Mouse (Mus musculus) right cerebral cortex, postnatal 4 days (tissue): Measurements from ENCODE around the gene Rhobtb1.
A peak's percentile ranks its signal among the peaks of the same experiment; 100 is the strongest.

Experiments used
- DNase-seq: peaks from one replicate; pipeline ENCODE4 v3.0.0-alpha.2; 2022

Rhobtb1 gene

GRCm38 (mm10) chr10:69165125-69165524, 13.9 kb downstream of the Rhobtb1 start:
- no peak for DNase-seq

DNA sequence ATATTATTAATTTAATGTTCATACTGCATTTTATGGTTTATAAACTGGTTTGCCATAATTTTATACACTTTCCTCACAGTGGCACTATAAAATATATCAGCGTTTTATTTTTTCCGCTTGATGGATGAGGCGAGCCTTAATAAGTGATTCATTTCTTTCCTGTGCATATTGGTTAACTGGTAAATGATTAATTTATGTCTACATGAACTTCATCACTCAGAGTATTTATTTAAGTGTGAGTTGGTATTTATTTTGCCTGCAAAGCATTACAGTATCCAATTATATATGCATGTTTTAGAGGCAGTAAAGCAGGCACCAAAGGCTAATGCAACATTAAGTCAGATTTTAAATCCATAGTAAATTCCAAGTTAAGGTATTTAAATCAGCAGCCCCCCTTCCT, 14.6 kb downstream of the Rhobtb1 start:
- no peak for DNase-seq

DNA sequence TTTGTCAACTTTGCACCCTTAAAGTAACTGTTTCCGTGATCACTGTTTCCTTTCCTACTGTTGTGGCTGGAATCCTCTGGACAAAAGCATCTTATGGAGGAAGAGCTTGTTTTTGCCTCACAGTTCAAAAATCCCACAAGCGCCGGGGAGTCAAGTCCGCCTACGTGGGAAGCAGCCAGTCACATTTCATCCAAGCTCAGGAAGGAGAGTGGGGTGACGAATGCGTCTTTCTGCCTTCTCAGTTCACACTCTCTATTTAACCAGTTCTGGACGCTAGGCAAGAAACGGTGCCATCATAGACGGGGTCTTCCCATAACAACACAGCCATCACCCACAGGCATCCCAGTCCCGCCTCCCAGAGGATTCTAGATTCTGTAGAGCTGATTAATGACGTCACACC, 15.3 kb downstream of the Rhobtb1 start:
- DNase-seq: no peak

DNA sequence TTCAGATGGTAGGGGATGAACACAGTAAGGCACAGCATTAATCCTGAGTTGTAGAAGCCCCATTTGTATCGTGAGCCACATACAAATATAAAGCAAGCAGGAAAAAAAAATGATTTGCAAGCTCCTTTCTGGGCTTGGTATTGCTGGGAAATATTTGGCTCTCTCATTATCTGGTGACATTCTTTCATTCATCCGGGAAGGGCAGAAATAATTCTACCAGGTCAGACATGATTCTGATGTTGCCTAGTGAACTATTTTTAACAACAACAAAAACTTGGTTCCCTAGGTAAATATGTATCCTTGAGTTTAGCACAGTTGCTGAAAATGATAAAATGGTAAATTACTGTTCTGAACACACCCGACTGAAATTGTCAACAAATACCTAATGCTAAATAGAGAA, 21.2 kb downstream of the Rhobtb1 start:
- no peak for DNase-seq

DNA sequence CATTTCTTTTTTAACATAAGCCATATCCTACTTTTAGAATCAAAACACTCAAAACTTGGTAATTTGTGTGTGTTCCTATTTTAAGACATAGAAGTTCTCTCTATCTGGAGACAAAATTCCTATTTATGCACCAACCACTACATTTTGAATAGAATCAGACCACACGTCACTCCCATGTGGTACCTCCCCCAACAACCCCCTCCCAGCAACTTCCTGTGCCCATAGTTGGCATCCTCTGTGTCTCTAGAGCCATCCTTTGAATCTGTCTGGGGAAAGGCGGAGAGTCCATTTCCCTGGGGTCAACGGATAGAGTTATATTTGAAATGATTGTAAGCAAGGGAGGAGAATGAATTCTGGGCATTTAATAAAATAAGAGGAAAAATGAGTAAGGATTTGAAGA, 24.9 kb downstream of the Rhobtb1 start:
- no peak for DNase-seq

DNA sequence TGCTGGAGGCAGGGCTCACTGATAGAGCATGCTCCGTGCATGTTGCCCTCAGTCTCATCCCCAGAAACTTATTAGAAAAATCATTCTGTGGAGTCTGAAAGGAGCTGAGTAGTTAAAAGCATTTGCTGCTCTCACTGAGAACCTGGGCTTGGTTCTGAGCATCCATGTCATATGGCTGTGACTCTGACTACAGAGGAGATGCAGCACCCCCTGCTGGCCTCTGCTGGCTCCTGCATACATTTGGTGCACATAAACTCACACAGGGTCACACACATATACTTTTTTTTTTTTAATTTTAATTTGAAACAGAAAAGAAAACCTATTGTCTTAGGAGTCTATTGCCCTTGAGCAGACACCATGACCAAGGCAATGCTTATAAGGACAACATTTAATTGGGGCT, 28.1 kb downstream of the Rhobtb1 start:
- no peak for DNase-seq

DNA sequence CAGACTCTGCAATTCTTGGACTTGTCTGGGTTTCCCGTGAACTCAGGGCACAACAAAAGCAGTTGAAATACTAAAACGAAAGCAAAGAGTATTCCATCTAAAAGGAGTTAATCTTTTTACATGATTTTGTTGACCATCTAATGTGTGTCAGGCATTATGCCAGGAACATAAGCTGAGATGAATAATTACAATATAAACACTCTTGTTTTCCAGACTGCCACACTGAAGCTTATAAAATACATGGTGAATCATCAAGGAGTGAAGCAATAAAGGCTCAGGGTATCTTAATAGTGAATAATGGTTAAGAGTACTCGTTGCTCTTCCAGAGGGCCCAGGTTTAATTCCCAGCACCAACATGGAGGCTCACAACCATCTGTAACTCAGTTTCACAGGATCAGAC, 29.8 kb downstream of the Rhobtb1 start:
- no peak for DNase-seq

DNA sequence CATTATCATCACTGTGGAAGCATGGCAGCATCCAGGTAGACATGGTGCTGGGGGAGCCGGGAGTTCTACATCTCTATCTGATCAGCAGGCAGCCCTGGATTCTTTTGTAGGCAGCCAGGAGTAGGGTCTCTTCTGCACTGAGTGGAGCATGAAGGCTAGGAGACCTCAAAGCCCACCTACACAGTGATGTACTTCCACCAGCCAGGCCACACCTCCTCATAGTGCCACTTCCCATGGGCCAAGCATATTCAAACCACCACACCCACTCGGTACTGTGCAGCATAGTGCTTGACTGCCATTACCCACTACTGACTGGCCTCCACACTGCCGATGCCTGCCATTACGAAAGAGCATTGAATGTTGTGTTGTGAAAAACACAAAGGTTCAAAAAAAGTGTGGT, 33.7 kb downstream of the Rhobtb1 start:
- no peak for DNase-seq

- no peak for DNase-seq
Measured at GRCm38 (mm10) chr10:69185431-69185830, 34.2 kb downstream of the Rhobtb1 start.

DNA sequence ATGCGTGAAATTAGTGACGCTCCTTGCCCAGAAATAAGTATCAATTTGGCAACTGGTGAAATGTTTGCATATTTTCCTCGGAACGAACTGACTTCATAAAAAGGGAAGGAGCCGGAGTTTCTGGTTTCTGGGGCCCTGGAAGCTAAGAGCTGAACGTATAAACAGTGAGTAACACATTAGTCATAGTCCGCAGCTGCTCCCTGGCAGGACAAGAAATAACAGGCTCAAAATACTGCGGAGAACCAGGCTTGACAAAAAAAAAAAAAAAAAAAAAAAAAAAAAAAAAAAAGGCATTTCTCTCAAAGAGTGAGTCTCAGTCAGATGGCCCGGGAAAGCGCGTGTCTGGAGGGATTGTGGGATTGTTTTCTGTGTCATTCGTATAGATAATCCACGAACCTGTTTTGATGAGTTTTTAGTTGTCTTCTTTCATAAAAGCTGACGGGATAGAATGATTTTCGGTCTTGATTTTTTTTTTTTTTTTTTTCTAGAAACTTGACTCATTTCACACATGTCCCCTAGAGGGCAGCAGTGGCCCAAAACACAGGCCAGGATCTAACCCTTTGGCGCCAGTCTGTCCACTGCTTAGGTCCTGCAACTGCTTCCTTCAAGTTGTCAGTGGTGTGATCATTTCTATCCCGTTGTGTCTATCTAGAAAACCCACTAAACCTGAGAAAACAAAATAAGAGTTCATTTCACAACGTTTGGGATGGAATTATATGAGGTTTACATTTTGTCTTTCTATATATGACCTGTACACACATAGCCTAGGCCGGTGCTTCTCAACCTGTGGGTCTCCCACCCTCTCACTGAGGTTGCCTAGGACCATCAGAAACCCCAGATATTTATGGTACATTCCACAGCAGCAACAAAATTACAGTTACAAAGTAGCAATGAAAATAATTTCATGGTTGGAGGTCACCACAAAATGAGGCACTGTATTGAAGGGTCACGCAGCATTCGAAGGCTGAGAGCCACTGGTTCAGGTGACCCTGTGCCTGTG, 35.0 kb downstream of the Rhobtb1 start:
- DNase-seq: peak; percentile 61

DNA sequence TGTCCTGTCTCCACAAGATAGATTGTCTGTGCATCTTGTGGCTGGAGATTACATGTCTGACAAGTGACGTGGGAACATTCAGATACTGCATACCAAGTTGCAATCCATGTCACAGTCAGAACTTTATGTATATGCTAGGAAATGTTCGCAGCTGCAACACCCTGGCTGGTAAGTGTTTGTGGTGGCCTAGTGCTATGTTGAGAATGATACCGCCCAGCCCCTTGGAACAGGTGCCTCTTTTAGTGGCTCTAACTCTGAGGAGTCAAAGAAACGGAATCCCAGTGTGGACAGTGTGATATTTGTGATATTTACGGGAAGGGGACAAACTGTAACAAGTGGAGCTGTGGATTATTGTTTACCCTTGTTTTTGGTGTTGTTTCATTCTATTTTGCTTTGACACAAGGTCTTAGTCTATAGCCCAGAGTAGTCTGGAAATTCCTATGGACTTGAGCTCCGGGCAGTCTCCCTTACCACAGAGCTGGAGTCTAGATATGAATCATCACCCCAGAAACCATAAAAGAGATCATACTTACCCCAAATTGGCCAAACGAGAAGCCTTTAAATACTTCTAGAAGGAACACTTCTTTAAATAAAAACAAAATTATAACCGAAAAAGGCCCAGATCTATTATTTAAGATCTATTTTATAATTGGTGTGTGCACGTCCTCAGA, 36.7 kb downstream of the Rhobtb1 start:
- DNase-seq: no peak

DNA sequence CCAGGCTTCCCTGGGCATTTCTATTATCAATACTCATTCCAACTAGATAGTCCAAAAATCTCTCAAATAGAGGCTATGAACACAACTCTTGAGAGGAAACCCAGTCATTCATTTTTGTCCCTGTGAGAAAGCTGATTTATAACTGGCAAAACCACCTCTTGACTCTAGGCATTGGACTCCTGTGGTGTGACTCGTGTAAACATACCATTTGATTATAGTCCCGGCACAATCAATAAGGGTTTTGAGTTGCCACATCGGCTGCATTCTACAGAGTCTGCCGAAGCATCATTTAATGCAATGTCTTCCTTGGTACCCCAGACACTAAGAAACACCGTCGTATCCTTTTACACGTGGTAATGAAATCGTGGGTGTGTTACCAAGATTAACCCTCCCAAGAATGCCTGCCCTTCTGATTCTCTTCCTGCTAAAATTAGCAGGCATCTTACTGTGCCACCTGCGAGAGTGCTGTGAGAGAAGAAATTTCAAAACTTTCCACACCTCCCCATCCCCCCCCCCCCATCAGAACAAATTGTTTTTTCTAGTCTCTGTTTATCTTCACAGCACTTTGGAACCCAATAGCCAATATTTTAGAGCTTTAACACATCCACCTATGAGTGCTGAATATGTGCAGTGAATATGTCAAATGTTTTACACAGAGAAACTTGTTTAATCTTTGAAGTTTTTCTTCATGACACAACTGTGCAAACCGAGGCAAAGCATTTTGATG, 39.4 kb downstream of the Rhobtb1 start:
- no peak for DNase-seq

DNA sequence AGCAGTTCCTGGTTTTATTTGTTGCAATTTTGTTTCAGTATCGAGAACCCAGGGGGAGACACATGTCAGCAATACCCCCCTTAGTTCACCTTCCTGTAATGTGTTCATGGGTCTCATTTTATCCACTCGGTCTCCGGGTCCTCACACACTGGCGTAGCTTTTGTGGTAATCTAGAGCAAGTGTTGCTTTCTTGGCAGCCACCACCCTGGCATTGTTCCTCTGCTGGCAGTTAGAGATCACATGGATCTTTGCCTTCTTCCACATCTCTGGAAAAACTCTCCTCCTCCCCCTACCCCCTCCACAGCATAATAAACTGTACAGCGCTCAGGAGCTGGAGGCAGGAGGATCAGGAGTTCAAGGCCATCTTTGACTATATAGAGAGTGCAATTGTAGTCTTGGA, 41.0 kb downstream of the Rhobtb1 start:
- DNase-seq: no peak

GRCm38 (mm10) chr10:69193721-69194120, 42.5 kb downstream of the Rhobtb1 start:
- DNase-seq: no peak

DNA sequence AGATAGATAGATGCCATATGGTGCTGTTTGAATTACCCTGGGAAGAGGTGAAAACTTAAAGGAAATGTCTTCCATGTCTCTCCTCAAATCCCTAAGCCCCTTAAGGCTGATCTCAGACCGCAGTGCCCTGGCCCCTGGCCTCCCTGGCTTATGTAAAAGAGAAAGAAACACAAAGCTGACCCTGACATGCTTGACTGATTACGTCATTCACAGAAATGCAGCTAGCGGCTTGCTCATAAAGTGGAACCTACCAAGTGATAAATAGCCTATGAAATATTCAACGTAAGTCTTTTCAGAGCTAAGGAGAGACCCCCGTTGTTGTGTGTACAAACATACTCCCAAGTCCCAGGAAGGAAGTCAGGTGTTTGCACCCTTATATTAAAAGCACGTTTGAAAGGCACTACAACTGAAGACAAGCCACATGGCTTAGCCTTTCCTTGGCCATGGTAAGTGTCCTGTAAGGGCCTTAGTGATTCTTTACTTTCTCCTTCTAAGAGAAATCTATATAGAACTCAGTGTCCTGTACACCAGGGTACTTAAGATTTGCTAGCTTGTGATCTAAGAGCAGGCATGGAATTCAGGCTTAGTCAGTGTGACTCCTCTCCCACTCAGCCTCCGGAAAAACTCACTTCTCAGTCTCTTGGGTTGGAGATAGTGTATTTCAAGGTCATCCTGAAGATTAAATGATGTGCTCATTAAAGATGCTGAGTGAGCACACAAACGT, 53.6 kb downstream of the Rhobtb1 start:
- no peak for DNase-seq

DNA sequence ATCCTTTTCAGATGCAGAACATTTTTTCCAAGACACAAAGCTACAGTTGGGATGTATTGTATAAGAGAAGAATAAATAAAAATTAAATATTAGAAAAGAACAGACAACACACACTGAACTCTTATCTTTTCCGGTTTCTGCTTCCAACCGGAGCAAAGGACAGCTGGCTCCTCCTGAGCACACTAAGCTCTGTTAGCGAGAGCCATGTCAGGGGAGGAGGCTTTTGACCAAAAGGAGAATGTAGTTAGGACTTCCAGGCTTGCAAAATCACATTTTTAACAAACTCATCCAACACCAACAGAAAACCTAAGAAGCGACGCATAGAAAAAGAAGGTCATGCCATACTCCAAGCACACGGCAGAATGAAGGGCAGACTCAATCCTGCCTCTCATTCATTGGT, 54.8 kb downstream of the Rhobtb1 start:
- DNase-seq: no peak

DNA sequence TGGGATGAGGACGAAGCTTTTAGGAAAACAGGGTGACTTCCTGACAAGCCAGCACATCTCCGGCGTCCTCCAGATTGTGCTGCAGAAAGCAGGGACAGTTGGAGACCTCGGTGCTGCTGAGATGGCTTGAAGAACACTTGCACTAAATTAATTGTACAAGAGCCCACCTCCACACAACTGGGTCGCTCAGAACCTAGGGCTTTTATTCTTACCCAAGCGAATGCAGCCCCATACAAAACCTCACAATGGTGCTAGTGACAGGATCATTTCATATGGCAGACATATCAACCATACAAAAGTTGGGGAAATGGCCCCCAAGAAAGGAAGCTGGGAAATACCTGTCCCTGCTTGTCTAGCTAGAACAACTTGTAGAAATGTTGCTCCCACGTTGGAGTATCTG, 56.2 kb downstream of the Rhobtb1 start:
- no peak for DNase-seq

DNA sequence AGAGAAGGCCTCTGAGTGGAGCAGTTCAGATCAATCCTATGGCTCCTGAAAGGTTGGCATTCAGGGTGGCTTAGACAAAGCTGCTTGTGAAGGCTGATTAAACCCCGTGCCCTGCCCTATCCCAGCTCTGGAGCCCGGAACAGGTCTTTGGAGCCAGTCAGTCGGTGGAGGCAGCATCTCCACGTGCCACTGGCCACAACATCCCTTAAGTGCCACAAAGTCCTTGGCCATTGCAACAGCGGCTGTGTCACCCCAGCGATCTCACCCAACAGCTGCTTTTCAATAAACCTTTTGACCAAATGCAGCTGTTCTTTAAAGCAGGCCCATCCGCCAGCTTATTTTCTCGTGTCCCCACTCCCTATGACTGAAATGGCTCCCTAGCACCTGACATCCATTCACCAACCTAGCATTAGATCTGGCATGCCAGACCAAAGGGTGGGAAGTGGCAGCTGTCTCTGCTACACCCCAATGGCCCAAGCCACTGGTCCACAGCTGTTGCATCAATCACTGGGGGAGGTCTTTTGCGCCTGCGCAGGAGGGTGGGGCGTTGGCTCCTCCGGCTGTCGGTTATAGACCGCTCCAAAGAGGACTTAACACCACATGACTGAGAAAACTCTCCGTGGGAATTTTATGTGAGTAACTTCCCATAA, 56.9 kb downstream of the Rhobtb1 start:
- DNase-seq: no peak

- no peak for DNase-seq
Measured at GRCm38 (mm10) chr10:69208705-69209104, 57.5 kb downstream of the Rhobtb1 start.

- DNase-seq: no peak
Measured at GRCm38 (mm10) chr10:69210006-69210405, 58.8 kb downstream of the Rhobtb1 start.

GRCm38 (mm10) chr10:69210659-69211058, 59.4 kb downstream of the Rhobtb1 start:
- no peak for DNase-seq

DNA sequence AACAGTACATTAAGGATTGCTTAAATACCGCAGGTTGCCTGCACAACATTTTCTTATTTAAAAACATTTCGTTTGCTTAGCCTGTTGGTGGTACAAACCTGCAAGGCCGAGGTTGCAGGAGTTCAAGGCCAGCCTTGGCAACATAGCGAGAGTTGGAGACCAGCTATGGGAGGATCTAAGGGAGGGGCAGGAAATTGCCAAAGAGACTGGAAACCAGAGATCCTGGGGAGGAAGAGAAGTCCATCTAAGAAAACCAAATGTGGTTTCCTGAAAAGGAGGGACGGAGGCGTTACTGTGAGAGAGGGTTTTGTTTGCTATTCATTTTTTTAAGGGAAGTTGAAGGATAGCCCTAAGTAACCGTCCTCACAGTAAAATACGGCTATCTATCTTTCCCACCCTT, 60.3 kb downstream of the Rhobtb1 start:
- DNase-seq: no peak
